Mouse (Mus musculus): ENCODE results near the gene Zmat3. TPM values are rescaled to one million over a fixed set of nuclear protein-coding genes. Genes with fewer than 3 reads are reported as not detected.

Zmat3 gene
- total and polyA plus RNA-seq, 2 experiments: 1.2 to 2.8 TPM

DNA sequence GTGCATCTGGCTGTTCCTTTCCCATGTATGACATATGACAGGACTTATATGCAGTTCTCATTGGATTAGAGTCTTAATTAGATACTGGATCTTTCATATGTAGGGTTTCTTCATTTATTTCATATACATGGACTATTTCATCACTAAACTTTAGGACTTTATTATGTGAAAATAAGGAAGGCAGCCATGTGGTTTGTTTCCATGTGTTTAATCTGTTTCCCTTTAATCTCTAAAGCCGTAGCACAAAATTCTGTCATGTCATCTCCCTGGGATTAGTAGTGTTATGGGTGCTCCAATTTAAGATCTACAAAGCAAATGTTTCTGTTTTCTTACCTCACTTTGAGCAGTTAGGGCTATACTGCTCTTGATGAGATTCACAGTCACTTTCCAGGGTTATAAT is 39.9 kb upstream of the Zmat3 start:
- DNase-seq (ENCODE audit: extremely low read depth, low read depth, low spot score): no peak
- TF ChIP-seq POLR2A (IDR thresholded peaks at IDR 0.05; ENCODE audit: extremely low read depth, insufficient read depth, low read length): no peak
- no peak for TF ChIP-seq CTCF (IDR thresholded peaks at IDR 0.05; ENCODE audit: low read depth, low read length)
- H3K27me3 ChIP-seq (ENCODE audit: control insufficient read depth, insufficient read depth, low read length): no peaks in the 10 kb centered on the region
- WGBS: 76% methylated on average over 1 of the region's 1 CpGs
- H3K27ac ChIP-seq (replicated peaks; ENCODE audit: insufficient read depth, low read depth, low read length): no peak overlapping the region
- peaks cover 23% of the 10 kb centered on the region for H3K4me1 ChIP-seq (ENCODE audit: control insufficient read depth, insufficient read depth, low read length)
- H3K4me3 ChIP-seq (ENCODE audit: insufficient read depth, low read depth, low read length): no peak overlapping the region
- no peaks in the 10 kb centered on the region for H3K36me3 ChIP-seq (ENCODE audit: control insufficient read depth, insufficient read depth, low read length)
- peaks cover 38% of the 10 kb centered on the region; the same call in 1 of the 2 replicates for H3K79me2 ChIP-seq (ENCODE audit: control insufficient read depth, insufficient read depth, low read length)
- H3K9ac ChIP-seq (ENCODE audit: low read depth, low read length): no peak overlapping the region

DNA sequence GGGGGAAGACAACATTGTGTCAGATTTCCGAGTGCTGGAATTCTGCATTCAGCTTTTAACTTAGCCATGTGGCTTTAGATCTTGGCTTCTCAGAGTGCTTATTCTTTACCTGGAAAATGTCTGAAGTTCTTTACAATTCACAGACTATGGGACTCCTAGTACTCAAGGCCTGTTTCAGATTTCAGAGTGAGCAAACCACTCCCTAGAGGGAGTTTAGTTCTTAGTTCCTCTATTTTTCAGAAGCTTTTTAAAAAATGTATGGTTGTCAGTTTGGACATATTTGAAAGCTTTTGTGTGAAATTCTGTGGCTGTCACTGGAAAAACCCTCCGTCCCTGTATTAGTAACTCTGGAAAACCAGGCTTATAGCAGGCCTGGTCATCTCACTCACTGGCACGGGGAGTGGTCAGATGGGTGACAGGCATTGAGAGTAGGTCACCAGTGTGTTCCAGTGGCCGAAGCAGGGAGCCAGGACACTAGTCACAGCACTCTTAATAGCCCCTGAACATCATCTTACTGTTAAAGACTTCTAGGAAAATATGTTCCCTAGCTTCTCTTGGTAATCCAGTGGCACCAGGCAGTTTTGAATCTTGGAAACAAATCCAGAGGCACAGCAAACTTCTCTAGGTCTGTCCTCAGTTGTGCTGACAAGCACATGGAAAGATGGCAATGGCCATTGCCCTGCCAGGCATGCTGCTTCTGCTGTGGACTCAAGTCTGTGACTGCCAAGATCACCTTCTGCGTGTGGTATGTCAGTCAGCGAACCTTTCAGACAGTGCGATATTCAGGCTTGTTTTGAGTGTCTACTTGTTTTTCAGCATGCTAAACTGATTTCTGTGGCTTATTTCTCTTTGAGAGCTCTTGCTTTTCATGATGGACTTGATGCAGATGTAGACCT is 37.4 kb upstream of the Zmat3 start:
- no peaks in the 10 kb centered on the region for H3K27me3 ChIP-seq (ENCODE audit: control insufficient read depth, insufficient read depth, low read length)
- no peak for TF ChIP-seq POLR2A (IDR thresholded peaks at IDR 0.05; ENCODE audit: extremely low read depth, insufficient read depth, low read length)
- no peak for TF ChIP-seq CTCF (IDR thresholded peaks at IDR 0.05; ENCODE audit: low read depth, low read length)
- no peak overlapping the region for H3K4me3 ChIP-seq (ENCODE audit: insufficient read depth, low read depth, low read length)
- 48% methylated on average over 7 of the region's 7 CpGs for WGBS
- H3K4me1 ChIP-seq (ENCODE audit: control insufficient read depth, insufficient read depth, low read length): peaks cover 23% of the 10 kb centered on the region
- no peak overlapping the region for H3K9ac ChIP-seq (ENCODE audit: low read depth, low read length)
- H3K27ac ChIP-seq (replicated peaks; ENCODE audit: insufficient read depth, low read depth, low read length): no peak overlapping the region
- H3K79me2 ChIP-seq (ENCODE audit: control insufficient read depth, insufficient read depth, low read length): peaks cover 38% of the 10 kb centered on the region
- no peaks in the 10 kb centered on the region for H3K36me3 ChIP-seq (ENCODE audit: control insufficient read depth, insufficient read depth, low read length)
- peak; percentile 69 for DNase-seq (ENCODE audit: extremely low read depth, low read depth, low spot score)

DNA sequence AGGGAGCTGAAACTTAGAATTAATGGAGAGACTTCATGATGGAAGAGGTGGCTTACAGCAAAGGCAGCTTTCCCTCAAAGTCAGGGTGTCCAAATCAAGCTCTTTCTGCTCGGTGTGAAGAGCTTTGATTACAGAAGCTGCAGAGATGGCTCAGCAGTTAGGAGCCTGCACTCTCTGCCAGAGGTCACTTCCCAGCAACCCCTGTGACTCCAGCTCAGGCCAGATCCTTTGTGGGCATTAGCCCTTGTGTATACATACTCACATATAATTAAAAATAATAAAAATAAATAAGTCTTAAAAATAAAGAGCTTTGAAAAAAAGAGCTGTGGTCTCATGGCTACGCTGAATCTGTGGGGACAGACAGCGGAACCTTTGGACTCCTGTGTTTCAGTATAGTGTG is 35.8 kb upstream of the Zmat3 start:
- H3K27me3 ChIP-seq (ENCODE audit: control insufficient read depth, insufficient read depth, low read length): no peaks in the 10 kb centered on the region
- H3K36me3 ChIP-seq (ENCODE audit: control insufficient read depth, insufficient read depth, low read length): no peaks in the 10 kb centered on the region
- H3K27ac ChIP-seq (replicated peaks; ENCODE audit: insufficient read depth, low read depth, low read length): 0 out of 2 replicates have a peak overlapping the region, but pooled peaks have one; percentile 24
- DNase-seq (ENCODE audit: extremely low read depth, low read depth, low spot score): peak; percentile 73
- H3K4me1 ChIP-seq (ENCODE audit: control insufficient read depth, insufficient read depth, low read length): peaks cover 23% of the 10 kb centered on the region
- H3K4me3 ChIP-seq (ENCODE audit: insufficient read depth, low read depth, low read length): no peak overlapping the region
- TF ChIP-seq POLR2A (IDR thresholded peaks at IDR 0.05; ENCODE audit: extremely low read depth, insufficient read depth, low read length) (no peak), CTCF (IDR thresholded peaks at IDR 0.05; ENCODE audit: low read depth, low read length) (no peak)
- 54% methylated on average over 3 of the region's 3 CpGs for WGBS
- H3K79me2 ChIP-seq (ENCODE audit: control insufficient read depth, insufficient read depth, low read length): peaks cover 28% of the 10 kb centered on the region
- H3K9ac ChIP-seq (ENCODE audit: low read depth, low read length): no peak overlapping the region

DNA sequence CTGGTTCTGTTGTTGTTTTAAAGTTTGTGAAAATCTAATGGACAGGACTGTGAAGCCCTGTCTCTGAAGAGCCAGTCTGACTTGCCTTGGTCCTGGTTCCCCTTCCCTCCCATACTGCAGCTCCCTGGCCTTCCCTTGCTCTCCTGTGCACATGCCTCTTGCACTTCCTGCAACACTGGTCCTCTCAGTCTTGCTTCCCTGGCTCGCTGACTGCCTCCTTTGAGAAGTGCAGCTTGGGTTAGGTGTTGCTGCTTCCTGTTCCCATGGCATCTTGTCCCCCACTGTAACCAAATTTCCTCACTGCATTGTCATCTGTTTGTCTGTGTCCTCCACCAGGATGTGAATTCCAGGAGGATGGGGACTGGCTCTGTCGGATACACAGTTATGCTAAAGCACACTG is 34.1 kb upstream of the Zmat3 start:
- Histone ChIP-seq H3K4me3 (ENCODE audit: insufficient read depth, low read depth, low read length) (no peak overlapping the region), H3K36me3 (ENCODE audit: control insufficient read depth, insufficient read depth, low read length) (no peaks in the 10 kb centered on the region), H3K4me1 (ENCODE audit: control insufficient read depth, insufficient read depth, low read length) (peaks cover 21% of the 10 kb centered on the region), H3K27me3 (ENCODE audit: control insufficient read depth, insufficient read depth, low read length) (no peaks in the 10 kb centered on the region), H3K9ac (ENCODE audit: low read depth, low read length) (no peak overlapping the region), H3K79me2 (ENCODE audit: control insufficient read depth, insufficient read depth, low read length) (peaks cover 19% of the 10 kb centered on the region), H3K27ac (replicated peaks; ENCODE audit: insufficient read depth, low read depth, low read length) (no peak overlapping the region)
- 59% methylated on average over 2 of the region's 2 CpGs for WGBS
- no peak for DNase-seq (ENCODE audit: extremely low read depth, low read depth, low spot score)
- no peak for TF ChIP-seq POLR2A (IDR thresholded peaks at IDR 0.05; ENCODE audit: extremely low read depth, insufficient read depth, low read length)
- no peak for TF ChIP-seq CTCF (IDR thresholded peaks at IDR 0.05; ENCODE audit: low read depth, low read length)

DNA sequence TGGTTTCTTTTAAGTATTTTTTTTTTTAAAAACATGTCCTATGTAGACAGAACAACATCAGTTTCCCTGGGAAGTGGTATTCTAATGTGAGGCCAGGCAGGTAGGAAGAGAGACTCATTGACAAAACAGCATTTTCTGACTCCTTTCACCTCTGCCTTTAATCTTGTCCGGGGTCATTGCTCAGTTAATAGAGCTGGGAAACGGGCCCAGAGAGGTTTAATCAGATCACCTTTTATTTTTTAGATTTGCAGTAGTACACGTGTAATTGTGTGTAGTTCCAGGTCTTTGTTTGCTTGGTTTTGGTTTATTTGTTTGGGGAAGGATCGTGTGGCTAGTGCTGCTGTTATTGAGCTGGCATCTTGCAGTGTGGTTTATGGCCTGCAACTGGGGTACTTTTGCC is 33.6 kb upstream of the Zmat3 start:
- peaks cover 17% of the 10 kb centered on the region for H3K79me2 ChIP-seq (ENCODE audit: control insufficient read depth, insufficient read depth, low read length)
- H3K4me1 ChIP-seq (ENCODE audit: control insufficient read depth, insufficient read depth, low read length): peaks cover 24% of the 10 kb centered on the region
- no peaks in the 10 kb centered on the region for H3K27me3 ChIP-seq (ENCODE audit: control insufficient read depth, insufficient read depth, low read length)
- H3K4me3 ChIP-seq (ENCODE audit: insufficient read depth, low read depth, low read length): no peak overlapping the region
- H3K36me3 ChIP-seq (ENCODE audit: control insufficient read depth, insufficient read depth, low read length): no peaks in the 10 kb centered on the region
- no peak for TF ChIP-seq CTCF (IDR thresholded peaks at IDR 0.05; ENCODE audit: low read depth, low read length)
- TF ChIP-seq POLR2A (IDR thresholded peaks at IDR 0.05; ENCODE audit: extremely low read depth, insufficient read depth, low read length): no peak
- WGBS: 11% methylated on average over 4 of the region's 4 CpGs
- H3K9ac ChIP-seq (ENCODE audit: low read depth, low read length): no peak overlapping the region
- no peak overlapping the region for H3K27ac ChIP-seq (replicated peaks; ENCODE audit: insufficient read depth, low read depth, low read length)
- peak; percentile 92 for DNase-seq (ENCODE audit: extremely low read depth, low read depth, low spot score)

DNA sequence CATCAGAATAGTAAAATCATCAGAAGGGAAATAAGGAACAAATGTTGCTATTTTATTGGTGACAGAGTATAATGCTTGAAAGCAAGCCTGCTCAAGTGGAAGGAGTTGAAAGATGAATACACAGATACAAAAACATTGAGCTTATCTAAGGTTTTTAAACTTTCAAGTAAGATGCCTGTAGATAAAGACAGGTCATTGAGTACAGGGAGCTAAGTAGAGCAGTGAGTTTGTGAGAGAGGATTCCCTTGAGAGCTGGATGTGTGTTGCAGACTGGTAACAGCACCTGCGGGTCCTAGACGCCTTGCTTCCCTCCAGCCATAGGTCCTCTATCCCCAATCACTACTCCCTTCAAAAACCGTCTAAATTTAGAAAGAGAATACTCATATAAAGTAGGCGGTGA is 32.8 kb upstream of the Zmat3 start:
- H3K4me1 ChIP-seq (ENCODE audit: control insufficient read depth, insufficient read depth, low read length): peaks cover 28% of the 10 kb centered on the region
- WGBS: 9% methylated on average over 4 of the region's 4 CpGs
- no peaks in the 10 kb centered on the region for H3K27me3 ChIP-seq (ENCODE audit: control insufficient read depth, insufficient read depth, low read length)
- no peak overlapping the region for H3K9ac ChIP-seq (ENCODE audit: low read depth, low read length)
- H3K27ac ChIP-seq (replicated peaks; ENCODE audit: insufficient read depth, low read depth, low read length): no peak overlapping the region
- no peak for DNase-seq (ENCODE audit: extremely low read depth, low read depth, low spot score)
- TF ChIP-seq CTCF (IDR thresholded peaks at IDR 0.05; ENCODE audit: low read depth, low read length) (no peak), POLR2A (IDR thresholded peaks at IDR 0.05; ENCODE audit: extremely low read depth, insufficient read depth, low read length) (no peak)
- H3K36me3 ChIP-seq (ENCODE audit: control insufficient read depth, insufficient read depth, low read length): no peaks in the 10 kb centered on the region
- H3K4me3 ChIP-seq (ENCODE audit: insufficient read depth, low read depth, low read length): no peak overlapping the region
- H3K79me2 ChIP-seq (ENCODE audit: control insufficient read depth, insufficient read depth, low read length): peaks cover 17% of the 10 kb centered on the region
